Mouse (Mus musculus) neural tube, embryonic 11.5 days (tissue): ENCODE measurements around the gene Gm20715. TPM values are rescaled to one million over a fixed set of nuclear protein-coding genes. Genes with fewer than 3 reads are reported as not detected.
A peak's percentile ranks its signal among the peaks of the same experiment; 100 is the strongest.
"Not testable (repeated sequence)": the region's sequence is repeated elsewhere in the genome, so short reads cannot be mapped to it uniquely, and the experiment has no call there.

ENCODE experiments used
- ATAC-seq: fragments of 200-750 bp; cut with Nextera tagmentation; 2 replicates; pipeline ENCODE4 v1.8.0; 2017; ENCODE audit warnings: moderate number of reproducible peaks, mild to moderate bottlenecking, moderate TSS enrichment, moderate library complexity; ENCODE audit not compliant: insufficient read depth, low FRiP score, low TSS enrichment
- DNase-seq: peaks from one replicate; pipeline ENCODE4 v3.0.0-alpha.2; 2015; ENCODE audit warnings: low spot score
- H3K27ac ChIP-seq: fragments of 300-500 bp; sonication (generic); 2 replicates; pipeline ENCODE4 v1.5.1; 2014; ENCODE audit warnings: low read depth, mild to moderate bottlenecking, low read length
- H3K27me3 ChIP-seq: fragments of 300-500 bp; sonication (generic); 2 replicates; pipeline ENCODE4 v1.6.1; 2014; ENCODE audit warnings: mild to moderate bottlenecking, low read length, mixed read lengths; ENCODE audit not compliant: control insufficient read depth, insufficient read depth
- H3K36me3 ChIP-seq: fragments of 300-500 bp; sonication (generic); 2 replicates; pipeline ENCODE4 v1.6.1; 2014; ENCODE audit warnings: mild to moderate bottlenecking, low read length, moderate library complexity, mixed read lengths; ENCODE audit not compliant: control insufficient read depth, insufficient read depth
- H3K4me1 ChIP-seq: fragments of 300-500 bp; sonication (generic); 2 replicates; pipeline ENCODE4 v1.6.1; 2014; ENCODE audit warnings: low read length, mixed read lengths; ENCODE audit not compliant: control insufficient read depth, insufficient read depth
- H3K4me2 ChIP-seq: fragments of 300-500 bp; sonication (generic); 2 replicates; pipeline ENCODE4 v1.6.1; 2014; ENCODE audit warnings: low read depth, mild to moderate bottlenecking, moderate library complexity
- H3K4me3 ChIP-seq: fragments of 300-500 bp; sonication (generic); 2 replicates; pipeline ENCODE4 v1.5.1; 2014; ENCODE audit warnings: low read depth, low read length
- H3K9ac ChIP-seq: fragments of 300-500 bp; sonication (generic); 2 replicates; pipeline ENCODE4 v1.6.1; 2014; ENCODE audit warnings: mild to moderate bottlenecking, low read length
- H3K9me3 ChIP-seq: fragments of 300-500 bp; sonication (generic); 2 replicates; pipeline ENCODE4 v1.6.1; 2016; ENCODE audit warnings: low read length; ENCODE audit not compliant: control insufficient read depth
- WGBS: fragments of 180-500 bp; shearing (Covaris S2); extraction: QIAGEN DNeasy Blood & Tissue Kit; methylation state at CpG from one replicate; pipeline ENCODE4 v1.1.7; 2014; 5-methylcytosine and 5-hydroxymethylcytosine counted together
- polyA plus RNA-seq: library from polyadenylated mRNA; unstranded; fragments of >200 nt; fragmentation: Nextera tagmentation; extraction: Ambion mirVana; gene quantifications from 2 replicates; pipeline ENCODE4 v1.2.1, GENCODE M21; 2014

Gm20715 gene
- polyA plus RNA-seq, result not detected in 2 replicates

DNA sequence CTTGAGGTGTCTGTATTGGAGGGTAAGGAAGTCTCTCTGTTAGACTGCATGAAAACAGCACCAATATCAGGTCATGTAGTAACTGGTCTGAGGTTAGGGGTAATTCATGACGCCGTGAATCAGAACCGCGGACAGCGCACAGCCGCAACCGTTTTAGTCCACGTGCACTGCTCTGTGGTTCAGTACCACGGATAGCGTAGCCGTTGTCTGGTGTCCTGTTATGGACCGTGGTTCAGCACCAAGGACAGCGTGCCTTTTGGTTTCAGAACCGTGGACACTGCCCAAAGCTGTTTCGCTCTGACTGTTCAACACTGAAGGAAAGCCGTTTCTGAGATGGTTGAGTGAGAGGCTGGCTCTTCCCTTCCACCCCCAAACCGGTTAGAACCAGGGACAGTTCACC, at the start of gene Gm20715:
Gene Gm20715 (plus strand): TSS at position 235 of the 400 bp plus-strand sequence.
- no peaks in the 10 kb centered on the region for H3K27me3 ChIP-seq
- H3K9ac ChIP-seq, result no peak within 1 kb of the TSS
- H3K4me2 ChIP-seq, result no peak within 1 kb of the TSS
- no peaks in the 10 kb centered on the region for H3K4me1 ChIP-seq
- no peaks in the 10 kb centered on the region for H3K36me3 ChIP-seq
- WGBS, result under 1% methylated on average over 17 of the region's 17 CpGs
- no peak within 1 kb of the TSS for H3K4me3 ChIP-seq
- ATAC-seq, result peak; percentile 72
- DNase-seq, result peak; percentile 84
- H3K9me3 ChIP-seq, result no peaks in the 10 kb centered on the region; the same call in 1 of the 2 replicates
- no peak within 1 kb of the TSS for H3K27ac ChIP-seq

DNA sequence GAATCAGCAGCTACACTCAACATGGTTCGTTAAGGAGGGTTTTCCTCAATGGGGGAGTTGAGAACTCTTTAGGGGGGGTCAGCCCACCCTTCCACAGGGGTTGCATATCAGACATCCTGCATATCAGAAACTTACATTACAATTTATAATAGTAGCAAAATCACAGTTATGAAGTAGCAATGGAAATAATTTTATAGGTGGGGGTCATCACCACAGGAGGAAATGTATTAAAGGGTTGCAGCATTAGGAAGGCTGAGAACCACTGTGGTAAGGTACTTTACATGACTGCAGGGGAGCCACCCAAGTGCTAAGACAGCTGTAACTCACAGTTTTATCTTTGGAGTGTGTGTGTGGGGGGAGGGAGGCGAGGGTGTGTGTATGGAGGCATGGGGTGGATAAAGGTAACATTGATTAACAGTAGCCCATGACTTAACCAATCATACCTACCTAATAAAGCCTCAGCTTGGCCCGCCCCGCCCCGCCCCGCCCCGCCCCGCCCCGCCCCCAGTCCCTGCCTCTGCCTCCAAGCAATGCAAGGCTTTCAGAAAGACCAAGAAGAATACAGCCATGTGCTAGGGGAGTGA, 49.5 kb upstream of the Gm20715 start:
- no peaks in the 10 kb centered on the region for H3K9me3 ChIP-seq
- no peaks in the 10 kb centered on the region for H3K4me1 ChIP-seq
- H3K27ac ChIP-seq, result no peak overlapping the region
- no peak overlapping the region for H3K4me3 ChIP-seq
- no peak overlapping the region for H3K4me2 ChIP-seq
- 14% methylated on average over 9 of the region's 9 CpGs for WGBS
- no peak for ATAC-seq
- no peak for DNase-seq
- no peak overlapping the region for H3K9ac ChIP-seq
- no peaks in the 10 kb centered on the region for H3K27me3 ChIP-seq
- H3K36me3 ChIP-seq, result no peaks in the 10 kb centered on the region

DNA sequence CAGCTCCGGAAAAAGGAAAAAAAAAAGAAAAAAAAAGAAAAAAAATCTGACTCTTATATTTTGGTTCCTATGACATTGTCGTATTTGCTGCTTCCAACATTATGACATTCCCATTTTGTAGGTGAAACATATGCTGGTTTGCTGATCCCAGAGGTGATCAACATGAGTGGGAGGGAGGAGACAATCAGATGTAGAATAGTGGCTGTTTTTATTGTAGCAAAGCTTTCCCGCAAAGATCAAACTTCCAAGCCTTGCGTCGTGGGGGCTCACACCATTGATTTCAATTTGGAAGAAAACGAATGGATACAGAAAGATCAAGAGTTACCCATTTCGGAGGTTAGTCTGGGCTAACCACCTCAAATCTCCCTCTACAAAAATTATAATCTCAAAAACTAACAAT, 48.3 kb upstream of the Gm20715 start:
- H3K36me3 ChIP-seq, result no peaks in the 10 kb centered on the region
- H3K4me1 ChIP-seq, result no peaks in the 10 kb centered on the region
- no peaks in the 10 kb centered on the region for H3K27me3 ChIP-seq
- DNase-seq, result no peak
- 29% methylated on average over 7 of the region's 7 CpGs for WGBS
- peak overlapping the region; percentile 41 for H3K4me3 ChIP-seq
- H3K27ac ChIP-seq, result peak overlapping the region; percentile 71
- peak overlapping the region; percentile 35 for H3K4me2 ChIP-seq
- peak overlapping the region; percentile 45 for H3K9ac ChIP-seq
- H3K9me3 ChIP-seq, result no peaks in the 10 kb centered on the region
- ATAC-seq, result no peak

DNA sequence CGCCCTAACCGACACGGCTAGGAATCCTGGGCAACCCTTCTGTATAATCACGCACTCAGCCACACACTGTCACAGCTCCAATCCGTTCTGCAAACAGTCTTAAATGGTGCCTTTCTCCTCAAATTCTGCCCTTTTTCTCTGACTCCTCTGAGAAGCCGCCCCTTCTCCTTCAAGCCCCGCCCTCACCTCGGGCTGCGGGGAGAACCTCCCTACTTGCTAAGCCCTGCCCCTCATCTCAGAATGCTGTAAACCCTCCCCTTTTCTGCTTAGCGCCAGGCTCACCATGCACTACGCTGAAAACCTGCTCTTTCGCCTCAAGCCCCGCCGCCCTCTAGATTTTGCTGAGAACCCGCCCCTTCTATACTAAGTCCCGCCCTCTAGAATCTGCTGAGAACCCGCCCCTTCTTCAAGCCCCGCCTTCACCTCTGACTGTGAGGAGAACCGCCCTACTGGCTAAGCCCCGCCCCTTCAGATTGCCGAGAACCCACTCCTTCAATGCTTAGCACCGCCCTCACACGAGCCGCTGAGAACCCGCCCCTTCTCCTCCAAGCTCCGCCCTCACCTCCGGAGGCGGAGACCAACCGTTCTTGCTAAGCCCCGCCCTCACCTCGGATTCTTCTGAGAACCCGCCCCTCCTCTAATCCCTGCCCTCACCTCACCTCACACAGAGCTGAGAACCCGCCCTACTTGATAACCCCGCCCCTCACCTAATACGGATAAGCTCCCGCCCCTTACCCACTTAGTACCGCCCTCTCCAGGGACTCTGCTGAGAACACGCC, 47.6 kb upstream of the Gm20715 start:
- DNase-seq (peak; percentile 98), ATAC-seq (peak; percentile 92)
- H3K36me3 ChIP-seq, result no peaks in the 10 kb centered on the region
- peak overlapping the region; percentile 45 for H3K9ac ChIP-seq
- no peaks in the 10 kb centered on the region for H3K4me1 ChIP-seq
- peak overlapping the region; percentile 44 for H3K4me2 ChIP-seq
- H3K4me3 ChIP-seq, result peak overlapping the region; percentile 41
- H3K9me3 ChIP-seq, result no peaks in the 10 kb centered on the region
- peak overlapping the region; percentile 71 for H3K27ac ChIP-seq
- under 1% methylated on average over 38 of the region's 38 CpGs for WGBS
- no peaks in the 10 kb centered on the region for H3K27me3 ChIP-seq

DNA sequence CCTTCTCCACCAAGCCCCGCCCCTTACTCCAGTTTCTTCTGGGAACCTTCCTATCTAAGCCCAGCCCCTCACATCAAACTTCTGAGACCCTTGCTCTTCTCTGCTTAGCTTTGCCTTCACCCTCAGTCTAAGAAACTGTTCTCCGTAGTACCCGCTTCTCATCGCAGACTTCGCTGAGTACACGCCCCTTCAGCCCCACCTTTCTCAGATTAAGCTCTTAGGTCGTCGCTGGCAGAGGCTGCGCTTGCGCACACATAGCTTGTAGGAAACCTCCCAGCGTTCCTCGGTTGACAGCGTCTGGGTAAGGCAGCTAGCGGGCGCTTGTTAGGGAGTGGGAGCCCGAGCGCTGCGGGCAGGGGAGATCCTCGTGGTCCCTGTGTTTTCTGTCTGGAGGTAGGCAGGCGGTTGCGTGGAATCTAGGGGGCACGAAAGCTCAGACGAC, 47.0 kb upstream of the Gm20715 start, which contains the start of gene Zfp78:
Gene Zfp78 (plus strand): TSS at position 234 of the 442 bp plus-strand sequence.
- no peaks in the 10 kb centered on the region for H3K4me1 ChIP-seq
- peak within 1 kb of the TSS; percentile 41 for H3K4me3 ChIP-seq
- ATAC-seq (peak; percentile 76), DNase-seq (no peak)
- peak within 1 kb of the TSS; percentile 45 for H3K9ac ChIP-seq
- H3K36me3 ChIP-seq, result no peaks in the 10 kb centered on the region
- H3K27me3 ChIP-seq, result no peaks in the 10 kb centered on the region
- peak within 1 kb of the TSS; percentile 44 for H3K4me2 ChIP-seq
- no peaks in the 10 kb centered on the region for H3K9me3 ChIP-seq
- 0% methylated on average over 23 of the region's 23 CpGs for WGBS
- peak within 1 kb of the TSS; percentile 71 for H3K27ac ChIP-seq

DNA sequence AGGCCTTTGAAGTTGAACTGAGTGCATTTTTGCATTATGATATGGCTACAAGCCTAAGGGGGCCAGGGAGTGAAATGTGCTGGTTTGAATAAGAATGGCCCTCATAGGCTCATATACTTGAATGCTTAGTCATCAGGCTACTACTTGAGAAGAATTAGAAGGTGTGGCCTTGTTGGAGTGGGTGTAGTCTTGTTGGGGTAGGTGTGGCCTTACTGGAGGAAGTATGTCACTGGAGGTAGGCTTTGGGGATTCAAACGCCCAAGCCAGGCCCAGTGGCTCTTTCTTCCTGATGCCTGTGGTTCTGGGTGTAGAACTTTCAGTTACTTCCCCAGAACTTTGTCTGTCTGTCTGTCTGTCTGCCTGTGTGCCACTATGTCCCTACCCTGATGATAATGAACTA, 45.3 kb upstream of the Gm20715 start:
- 79% methylated on average over 1 of the region's 1 CpGs for WGBS
- no peak for DNase-seq
- Histone ChIP-seq H3K4me3 (no peak overlapping the region), H3K9me3 (no peaks in the 10 kb centered on the region), H3K27me3 (no peaks in the 10 kb centered on the region), H3K36me3 (no peaks in the 10 kb centered on the region), H3K4me2 (no peak overlapping the region), H3K27ac (no peak overlapping the region), H3K4me1 (no peaks in the 10 kb centered on the region), H3K9ac (no peak overlapping the region)
- ATAC-seq, result no peak

DNA sequence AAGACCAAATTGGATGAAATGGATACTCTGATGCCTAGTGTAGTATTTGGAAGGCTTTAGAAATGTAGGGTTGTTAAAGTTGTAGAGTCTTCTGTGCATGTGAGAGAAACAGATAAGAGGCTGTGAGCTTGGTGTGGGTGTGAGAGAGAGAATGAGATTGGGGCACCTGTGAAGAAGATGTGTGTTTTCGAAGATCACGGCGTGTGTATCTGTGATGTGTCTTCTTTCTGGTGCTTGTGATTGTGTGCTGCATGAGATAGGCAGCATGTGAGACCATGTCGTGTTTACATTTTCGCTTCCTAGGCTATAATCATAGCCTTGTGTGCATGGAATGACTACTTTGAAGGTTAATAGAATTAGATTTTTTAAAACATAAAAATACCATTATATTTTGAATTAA, 42.9 kb upstream of the Gm20715 start:
- no peak overlapping the region for H3K4me3 ChIP-seq
- H3K9me3 ChIP-seq, result no peaks in the 10 kb centered on the region
- H3K9ac ChIP-seq, result no peak overlapping the region
- no peak overlapping the region for H3K27ac ChIP-seq
- ATAC-seq (no peak), DNase-seq (no peak)
- 94% methylated on average over 5 of the region's 5 CpGs for WGBS
- no peaks in the 10 kb centered on the region for H3K4me1 ChIP-seq
- no peak overlapping the region for H3K4me2 ChIP-seq
- H3K27me3 ChIP-seq, result no peaks in the 10 kb centered on the region
- no peaks in the 10 kb centered on the region for H3K36me3 ChIP-seq

DNA sequence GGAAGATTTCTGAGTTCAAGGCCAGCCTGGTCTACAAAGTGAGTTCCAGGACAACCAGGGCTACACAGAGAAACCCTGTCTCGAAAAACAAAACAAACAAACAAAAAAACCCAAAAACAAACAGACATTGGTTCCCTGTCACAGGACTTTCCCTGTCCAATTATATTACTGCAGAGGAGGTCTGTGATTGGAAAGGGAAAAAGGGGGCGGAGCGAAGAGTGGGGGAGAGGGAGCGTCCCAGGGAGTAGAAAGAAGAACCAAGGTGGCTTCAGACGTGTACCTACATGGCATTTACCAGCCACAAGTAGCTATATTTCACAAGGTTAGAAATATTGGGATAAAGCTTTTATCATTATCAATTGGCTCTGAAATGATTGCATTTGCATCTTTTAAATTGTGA, 41.9 kb upstream of the Gm20715 start:
- DNase-seq, ATAC-seq: not testable (repeated sequence)
- 75% methylated on average over 5 of the region's 5 CpGs for WGBS

DNA sequence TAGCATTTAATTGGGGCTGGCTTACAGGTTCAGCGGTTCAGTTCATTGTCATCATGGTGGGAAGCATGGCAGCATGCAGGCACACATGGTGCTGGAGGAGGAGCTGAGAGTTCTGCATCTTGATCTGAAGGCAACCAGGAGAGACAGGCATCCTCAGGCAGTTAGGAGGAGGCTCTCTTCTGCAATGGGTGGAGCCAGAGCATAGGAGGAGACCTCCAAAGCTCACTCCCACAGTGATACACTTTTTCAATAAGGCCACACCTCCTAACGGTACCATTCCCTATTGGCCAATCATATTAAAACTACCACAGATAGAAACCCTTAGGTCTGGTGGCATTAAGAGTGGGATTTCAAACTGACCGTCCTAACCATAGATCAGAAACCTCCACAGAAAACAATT, 40.6 kb upstream of the Gm20715 start:
- ATAC-seq, result no peak

More for the DNA sequence above, 41.9 kb upstream of the Gm20715 start:
- H3K9ac ChIP-seq, H3K4me1 ChIP-seq, H3K4me2 ChIP-seq, H3K4me3 ChIP-seq, H3K9me3 ChIP-seq, H3K27me3 ChIP-seq, H3K27ac ChIP-seq, H3K36me3 ChIP-seq: not testable (repeated sequence)

More for the DNA sequence above, 40.6 kb upstream of the Gm20715 start:
- no peak overlapping the region for H3K4me2 ChIP-seq
- no peak overlapping the region for H3K9ac ChIP-seq
- no peaks in the 10 kb centered on the region for H3K36me3 ChIP-seq
- H3K4me3 ChIP-seq, result no peak overlapping the region
- WGBS, result 82% methylated on average over 3 of the region's 3 CpGs
- H3K27me3 ChIP-seq, result no peaks in the 10 kb centered on the region
- no peaks in the 10 kb centered on the region for H3K9me3 ChIP-seq
- no peaks in the 10 kb centered on the region for H3K4me1 ChIP-seq
- no peak for DNase-seq
- H3K27ac ChIP-seq, result no peak overlapping the region
